Mouse (Mus musculus) urinary bladder, postnatal 36 days (tissue): Measurements from ENCODE around the gene Aldh3b3.

Experiments used
- DNase-seq, 2 experiments: peaks; one replicate each; pipeline ENCODE4 v3.0.0; 2022; ENCODE audit warnings: low spot score in 2 of 2, mixed read lengths in 1 of 2

The Aldh3b3 gene

GRCm38 (mm10) chr19:4001752-4002151 lies 43.3 kb downstream of the Aldh3b3 start:
- DNase-seq = no peak

- DNase-seq = no peak
Measured at GRCm38 (mm10) chr19:4003112-4003511, 44.7 kb downstream of the Aldh3b3 start, which contains the start of gene Doc2g. Doc2g (plus strand) TSS chr19:4003313.

GRCm38 (mm10) chr19:4003641-4004040 lies 45.2 kb downstream of the Aldh3b3 start:
- no peak for DNase-seq

GRCm38 (mm10) chr19:4004331-4004730 lies 45.9 kb downstream of the Aldh3b3 start:
- DNase-seq = no peak

- no peak for DNase-seq
Measured at GRCm38 (mm10) chr19:4005091-4005490, 46.6 kb downstream of the Aldh3b3 start.

- DNase-seq = no peak
Measured at GRCm38 (mm10) chr19:4005971-4006370, 47.5 kb downstream of the Aldh3b3 start.

GRCm38 (mm10) chr19:4011086-4011485 lies 52.6 kb downstream of the Aldh3b3 start:
- no peak for DNase-seq

- peak; percentile 93 to 97 for DNase-seq
Measured at GRCm38 (mm10) chr19:4012432-4013022, 54.1 kb downstream of the Aldh3b3 start, which contains the start of gene Ndufv1. Ndufv1 (minus strand) TSS chr19:4012806.

- DNase-seq = no peak
Measured at GRCm38 (mm10) chr19:4013066-4013465, 54.6 kb downstream of the Aldh3b3 start.

- DNase-seq = no peak
Measured at GRCm38 (mm10) chr19:4014802-4015201, 56.4 kb downstream of the Aldh3b3 start.

GRCm38 (mm10) chr19:4015635-4016034 lies 57.2 kb downstream of the Aldh3b3 start:
- DNase-seq = no peak

- no peak for DNase-seq
Measured at GRCm38 (mm10) chr19:4017921-4018587, 59.6 kb downstream of the Aldh3b3 start.

- peak; percentile 81 to 88 for DNase-seq
Measured at GRCm38 (mm10) chr19:4018743-4019583, 60.5 kb downstream of the Aldh3b3 start.
